In the genomic region with DNA sequence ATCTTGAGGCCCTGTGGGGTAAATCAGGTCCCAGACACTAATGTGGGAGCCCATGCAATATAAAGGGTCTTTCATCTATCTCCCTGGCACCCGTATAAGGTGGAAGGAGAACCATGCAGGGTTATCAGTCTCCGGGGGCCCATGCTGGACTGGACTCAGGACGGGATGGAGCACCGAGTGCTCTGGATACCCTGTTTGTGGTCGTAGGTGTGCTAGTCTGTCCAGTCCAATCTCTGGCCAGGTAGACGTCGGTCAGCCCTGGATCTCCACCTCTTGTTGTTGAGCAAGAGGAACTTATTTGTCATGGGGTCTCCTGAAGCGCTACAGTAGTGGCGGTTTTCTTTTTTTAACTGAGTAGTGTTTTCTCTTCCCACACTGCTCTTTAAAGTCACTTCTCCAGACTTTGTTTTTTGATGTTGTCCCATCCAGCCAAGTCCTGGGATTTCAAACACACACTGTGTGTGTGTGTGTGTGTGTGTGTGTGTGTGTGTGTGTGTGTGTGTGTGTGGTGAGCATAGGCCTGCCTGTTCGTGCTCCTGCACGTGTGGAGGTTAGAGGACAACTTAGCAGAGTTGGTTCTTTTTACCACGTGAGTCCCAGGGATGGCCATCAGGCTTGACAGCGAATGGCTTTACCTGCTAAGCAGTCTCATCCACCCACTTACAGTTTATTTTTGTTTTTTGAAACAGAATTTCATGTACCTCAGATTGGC, we compare ENCODE assay signal across 8 mouse cellular contexts. TPM values are rescaled to one million over a fixed set of nuclear protein-coding genes. Genes with fewer than 3 reads are reported as not detected.
DNase-seq lines count a peak whose midpoint lies in the region; ATAC-seq and TF ChIP-seq lines count a peak whose summit lies in the region.

No protein-coding gene starts in this region.

- no peak for ATAC-seq in liver, embryonic 11.5 days (replicated peaks; ENCODE audit: low FRiP score)

- TF ChIP-seq CTCF in thymus, adult 2 months (IDR thresholded peaks at IDR 0.05; ENCODE audit: borderline replicate concordance, control insufficient read depth, extremely low read depth, insufficient read depth, low read length, poor library complexity): no peak

- H3K36me3 ChIP-seq in thymus, adult 2 months (ENCODE audit: control insufficient read depth, insufficient read depth, low read length): no peaks in the 10 kb centered on the region
- H3K36me3 ChIP-seq in liver, embryonic 11.5 days (ENCODE audit: control insufficient read depth, insufficient read depth, low read length): peaks cover 3% of the 10 kb centered on the region

- 65% methylated on average over 13 of the region's 13 CpGs for WGBS in thymus, adult 2 months
- whole genome bisulfite sequencing in liver, embryonic 11.5 days: 37% methylated on average over 13 of the region's 13 CpGs

- peak overlapping the region; percentile 61 for H3K4me2 ChIP-seq in liver, embryonic 11.5 days

- peaks cover 19% of the 10 kb centered on the region for H3K4me1 ChIP-seq in thymus, adult 2 months (replicated peaks; ENCODE audit: control insufficient read depth, insufficient read depth, low read length)
- peaks cover 18% of the 10 kb centered on the region for H3K4me1 ChIP-seq in liver, embryonic 11.5 days (replicated peaks; ENCODE audit: control insufficient read depth, insufficient read depth, low read length)

- H3K9me3 ChIP-seq in liver, embryonic 11.5 days (ENCODE audit: control insufficient read depth, low read length): no peaks in the 10 kb centered on the region

- DNase-seq in adrenal gland, adult 2 months: peak; percentile 21
- DNase-seq in adrenal gland, postnatal 25 days: no peak
- DNase-seq in thymus, adult 2 months: no peak
- no peak for DNase-seq in thymus, postnatal 25 days
- DNase-seq in liver, embryonic 11.5 days (ENCODE audit: low spot score): no peak
- DNase-seq in embryo, embryonic 10 days (ENCODE audit: low spot score): no peak
- DNase-seq in cerebellum, postnatal 36 days: no peak
- DNase-seq in spleen, postnatal 14 days (ENCODE audit: low spot score in 2 of 2): no peak

- TF ChIP-seq POLR2A in thymus, adult 2 months (IDR thresholded peaks at IDR 0.05; ENCODE audit: control insufficient read depth, extremely low read depth, insufficient read depth, low read length, poor library complexity): no peak

- H3K27me3 ChIP-seq in thymus, adult 2 months (ENCODE audit: control insufficient read depth, insufficient read depth, low read length): no peaks in the 10 kb centered on the region
- H3K27me3 ChIP-seq in liver, embryonic 11.5 days (replicated peaks; ENCODE audit: control insufficient read depth, insufficient read depth, low read length): no peaks in the 10 kb centered on the region

- H3K4me3 ChIP-seq in thymus, adult 2 months (ENCODE audit: control insufficient read depth, insufficient read depth, low read length): peak overlapping the region; percentile 70
- peak overlapping the region; percentile 99 for H3K4me3 ChIP-seq in liver, embryonic 11.5 days (ENCODE audit: low read depth, low read length)

- no peak overlapping the region for H3K27ac ChIP-seq in thymus, adult 2 months (ENCODE audit: control insufficient read depth, insufficient read depth, low read length)
- no peak overlapping the region for H3K27ac ChIP-seq in liver, embryonic 11.5 days (ENCODE audit: low read depth, low read length)

- H3K9ac ChIP-seq in liver, embryonic 11.5 days (ENCODE audit: low read depth, low read length): peak overlapping the region; percentile 97

RNA-seq across cellular contexts. Expression of a gene that starts 1.4 kb away (rescaled TPM):
- 10 to 100 TPM; 19.9 to 30.5 TPM for total RNA-seq in adrenal gland, adult 2 months (2021)
- 70.2 and 70.3 TPM in 2 replicates for polyA plus RNA-seq in adrenal gland, adult 2 months (2012; rRNA removed)
- total RNA-seq in adrenal gland, postnatal 25 days (2021): 29.6 and 32.1 TPM in 2 replicates
- polyA plus RNA-seq in thymus, adult 2 months (2012; rRNA removed): 92.4 and 103 TPM in 2 replicates
- polyA plus RNA-seq in liver, embryonic 11.5 days (2014; fragmentation: Nextera tagmentation; extraction: Ambion mirVana): 6.6 and 7.4 TPM in 2 replicates

RNA-seq across cellular contexts. Expression of a gene that starts 1.6 kb away (rescaled TPM):
- total RNA-seq in adrenal gland, adult 2 months (2021): 10 to 100 TPM; 64.4 to 70.4 TPM
- 19.0 and 19.4 TPM in 2 replicates for polyA plus RNA-seq in adrenal gland, adult 2 months (2012; rRNA removed)
- total RNA-seq in adrenal gland, postnatal 25 days (2021): 66.1 and 74.6 TPM in 2 replicates
- polyA plus RNA-seq in thymus, adult 2 months (2012; rRNA removed): 27.6 and 29.0 TPM in 2 replicates
- polyA plus RNA-seq in liver, embryonic 11.5 days (2014; fragmentation: Nextera tagmentation; extraction: Ambion mirVana): 40.9 and 42.0 TPM in 2 replicates
